Mouse (Mus musculus) c-Kit-positive CD71-positive TER-119-positive erythroid progenitor cells, embryonic 14.5 days (primary cell): ENCODE data around the gene Umad1.

Source experiments
- DNase-seq: peaks from one replicate; pipeline ENCODE4 v3.0.0-alpha.2; 2013; ENCODE audit warnings: low spot score

The Umad1 gene

GRCm38 (mm10) chr6:8259004-8259666 is at the start of gene Umad1, which contains the start of the genes Rpa3 and Gm45062:
TSS of gene Umad1 (plus strand) at chr6:8259288.
TSS of gene Rpa3 (minus strand) at chr6:8259173.
TSS of gene Gm45062 (plus strand) at chr6:8259450.
- DNase-seq: peak; percentile 97

- DNase-seq: no peak
Observed at GRCm38 (mm10) chr6:8209866-8210186, 49.3 kb upstream of the Umad1 start.

GRCm38 (mm10) chr6:8210661-8211060 is 48.4 kb upstream of the Umad1 start:
- peak; percentile 25 for DNase-seq

- no peak for DNase-seq
Observed at GRCm38 (mm10) chr6:8227035-8227434, 32.1 kb upstream of the Umad1 start.

GRCm38 (mm10) chr6:8228596-8228995 is 30.5 kb upstream of the Umad1 start:
- no peak for DNase-seq

GRCm38 (mm10) chr6:8258316-8258715 is 772 bp upstream of the Umad1 start:
- DNase-seq: peak; percentile 36

GRCm38 (mm10) chr6:8259667-8260044 is 568 bp downstream of the Umad1 start:
- no peak for DNase-seq

GRCm38 (mm10) chr6:8271047-8271446 is 12.0 kb downstream of the Umad1 start:
- DNase-seq: no peak

GRCm38 (mm10) chr6:8274387-8275054 is 15.4 kb downstream of the Umad1 start:
- peak; percentile 61 for DNase-seq

GRCm38 (mm10) chr6:8275098-8275497 is 16.0 kb downstream of the Umad1 start:
- DNase-seq: peak; percentile 59

GRCm38 (mm10) chr6:8276431-8276830 is 17.3 kb downstream of the Umad1 start:
- DNase-seq: no peak

- DNase-seq: peak; percentile 48
Observed at GRCm38 (mm10) chr6:8278426-8279002, 19.4 kb downstream of the Umad1 start.

- DNase-seq: no peak
Observed at GRCm38 (mm10) chr6:8283255-8283654, 24.2 kb downstream of the Umad1 start.

GRCm38 (mm10) chr6:8285401-8285960 is 26.4 kb downstream of the Umad1 start:
- DNase-seq: no peak

- DNase-seq: no peak
Observed at GRCm38 (mm10) chr6:8286146-8286545, 27.1 kb downstream of the Umad1 start.

- DNase-seq: no peak
Observed at GRCm38 (mm10) chr6:8288755-8289580, 29.9 kb downstream of the Umad1 start.

GRCm38 (mm10) chr6:8294048-8294784 is 35.1 kb downstream of the Umad1 start:
- no peak for DNase-seq

GRCm38 (mm10) chr6:8299066-8299863 is 40.2 kb downstream of the Umad1 start:
- DNase-seq: no peak

GRCm38 (mm10) chr6:8307878-8308775 is 49.0 kb downstream of the Umad1 start:
- no peak for DNase-seq

- DNase-seq: no peak
Observed at GRCm38 (mm10) chr6:8312554-8312953, 53.5 kb downstream of the Umad1 start.
